Mouse (Mus musculus) CH12.LX (cell line): Measurements from ENCODE around the gene Cd34. TPM values are rescaled to one million over a fixed set of nuclear protein-coding genes. Genes with fewer than 3 reads are reported as not detected.

ENCODE experiments used
- DNase-seq: peaks from one replicate; pipeline ENCODE4 v3.0.0-alpha.2; 2013; ENCODE audit errors: extremely low read depth
- H3K27ac ChIP-seq: 2 replicates; pipeline ENCODE4 v1.5.1; 2012; ENCODE audit warnings: low read depth, mild to moderate bottlenecking, control low read depth, moderate library complexity; ENCODE audit not compliant: insufficient read depth
- H3K27me3 ChIP-seq: replicated peaks from 2 replicates; pipeline ENCODE3; 2012; ENCODE audit warnings: inconsistent platforms
- H3K36me3 ChIP-seq, 2 experiments: replicated peaks in 1 of 2; 2 replicates each; pipeline versions ENCODE3 to v1.6.1; 2012; ENCODE audit warnings: inconsistent platforms in 1 of 2, low read length in 1 of 2, mild to moderate bottlenecking in 1 of 2, mixed read lengths in 1 of 2, moderate library complexity in 1 of 2; ENCODE audit not compliant: control insufficient read depth in 1 of 2, insufficient read depth in 1 of 2
- H3K4me1 ChIP-seq, 2 experiments: 2 replicates each; pipeline ENCODE4 v1.6.1; 2012; ENCODE audit warnings: inconsistent platforms in 1 of 2, moderate library complexity in 1 of 2; ENCODE audit not compliant: insufficient read depth in 2 of 2, control insufficient read depth in 1 of 2
- H3K4me2 ChIP-seq: 2 replicates; pipeline ENCODE4 v1.6.1; 2012; ENCODE audit warnings: low read depth, mild to moderate bottlenecking, control low read depth; ENCODE audit not compliant: poor library complexity, insufficient read depth, severe bottlenecking
- H3K4me3 ChIP-seq, 3 experiments: fragments of 150-350 bp in 1 of 3; sonication (generic) in 1 of 3; replicated peaks in 1 of 3; 2 replicates each; pipeline versions ENCODE3 to v1.5.1; 2011 to 2012; ENCODE audit warnings: low read depth in 2 of 3, low read length in 2 of 3, mild to moderate bottlenecking in 2 of 3, moderate library complexity in 2 of 3, control low read depth in 1 of 3, improper control_type of control experiment in 1 of 3, inconsistent platforms in 1 of 3, mixed read lengths in 1 of 3; ENCODE audit not compliant: poor library complexity in 1 of 3
- H3K79me2 ChIP-seq: replicated peaks from 2 replicates; pipeline ENCODE4 v1.6.1; 2012; ENCODE audit warnings: mild to moderate bottlenecking, moderate library complexity; ENCODE audit not compliant: control insufficient read depth, poor library complexity, insufficient read depth, severe bottlenecking; ENCODE audit errors: extremely low read depth
- H3K9ac ChIP-seq: 2 replicates; pipeline ENCODE4 v1.6.1; 2012; ENCODE audit warnings: low read depth, mild to moderate bottlenecking, control low read depth, moderate library complexity; ENCODE audit not compliant: insufficient read depth
- H3K9me3 ChIP-seq: replicated peaks from 2 replicates; pipeline ENCODE3; 2012; ENCODE audit warnings: low read length, inconsistent platforms, mixed read lengths
- BHLHE40 ChIP-seq: IDR thresholded peaks from 2 replicates; pipeline ENCODE4 v1.6.1; 2011; ENCODE audit warnings: mild to moderate bottlenecking, low read depth, low read length, improper control_type of control experiment
- CHD1 ChIP-seq: IDR thresholded peaks from 2 replicates; pipeline ENCODE4 v1.6.1; 2012; ENCODE audit warnings: low read depth, low read length, improper control_type of control experiment, inconsistent platforms
- CHD2 ChIP-seq: IDR thresholded peaks from 2 replicates; pipeline ENCODE4 v1.6.1; 2011; ENCODE audit warnings: low read length, improper control_type of control experiment
- CTCF ChIP-seq, 2 experiments: IDR thresholded peaks in 1 of 2; conservative IDR thresholded peaks in 1 of 2; 2 replicates each; pipeline ENCODE4 v1.5.1; 2011 to 2012; ENCODE audit warnings: low read depth in 2 of 2, low read length in 2 of 2, improper control_type of control experiment in 1 of 2, inconsistent platforms in 1 of 2, mild to moderate bottlenecking in 1 of 2, moderate library complexity in 1 of 2
- EP300 ChIP-seq: IDR thresholded peaks from 2 replicates; pipeline ENCODE4 v1.6.1; 2011; ENCODE audit warnings: low read length, improper control_type of control experiment
- GABPA ChIP-seq: IDR thresholded peaks from 2 replicates; pipeline ENCODE4 v1.6.1; 2012; ENCODE audit warnings: low read depth, low read length, improper control_type of control experiment, inconsistent platforms; ENCODE audit not compliant: insufficient replicate concordance
- IRF4 ChIP-seq: IDR thresholded peaks from 2 replicates; pipeline ENCODE4 v1.6.1; 2014; ENCODE audit warnings: low read depth, mild to moderate bottlenecking, inconsistent platforms, low read length, improper control_type of control experiment
- JUN ChIP-seq: IDR thresholded peaks from 2 replicates; pipeline ENCODE4 v1.6.1; 2011; ENCODE audit warnings: low read depth, mild to moderate bottlenecking, low read length, improper control_type of control experiment, moderate library complexity; ENCODE audit not compliant: insufficient read depth
- KAT2A ChIP-seq: IDR thresholded peaks from 2 replicates; pipeline ENCODE4 v1.6.1; 2012; ENCODE audit warnings: low read length, improper control_type of control experiment, inconsistent platforms; ENCODE audit not compliant: insufficient replicate concordance
- MAZ ChIP-seq: IDR thresholded peaks from 2 replicates; pipeline ENCODE4 v1.6.1; 2012; ENCODE audit warnings: low read depth, mild to moderate bottlenecking, inconsistent platforms, low read length, improper control_type of control experiment, moderate library complexity
- MXI1 ChIP-seq: IDR thresholded peaks from 2 replicates; pipeline ENCODE4 v1.6.1; 2011; ENCODE audit warnings: mild to moderate bottlenecking, low read depth, low read length, improper control_type of control experiment
- PAX5 ChIP-seq: IDR thresholded peaks from 2 replicates; pipeline ENCODE4 v1.6.1; 2012; ENCODE audit warnings: low read length, inconsistent platforms, mixed read lengths
- POLR2A ChIP-seq: IDR thresholded peaks from 2 replicates; pipeline ENCODE4 v1.6.1; 2011; ENCODE audit warnings: low read depth, mild to moderate bottlenecking, improper control_type of control experiment, low read length
- POLR2AphosphoS2 ChIP-seq: IDR thresholded peaks from 2 replicates; pipeline ENCODE4 v1.6.1; 2011; ENCODE audit warnings: low read depth, low read length, improper control_type of control experiment
- SIN3A ChIP-seq: IDR thresholded peaks from 2 replicates; pipeline ENCODE4 v1.6.1; 2012; ENCODE audit warnings: low read length, improper control_type of control experiment, inconsistent platforms
- SMC3 ChIP-seq: IDR thresholded peaks from 2 replicates; pipeline ENCODE4 v1.6.1; 2011; ENCODE audit warnings: low read depth, low read length, improper control_type of control experiment
- TBP ChIP-seq: conservative IDR thresholded peaks from 2 replicates; pipeline ENCODE4 v1.6.1; 2011; ENCODE audit warnings: low read depth, low read length, improper control_type of control experiment
- UBTF ChIP-seq: IDR thresholded peaks from 2 replicates; pipeline ENCODE4 v1.6.1; 2012; ENCODE audit warnings: low read depth, mild to moderate bottlenecking, inconsistent platforms, low read length, improper control_type of control experiment, moderate library complexity
- USF2 ChIP-seq: conservative IDR thresholded peaks from 2 replicates; pipeline ENCODE4 v1.6.1; 2011; ENCODE audit warnings: low read depth, low read length, improper control_type of control experiment
- ZC3H11A ChIP-seq: IDR thresholded peaks from 2 replicates; pipeline ENCODE4 v1.6.1; 2012; ENCODE audit warnings: low read depth, mild to moderate bottlenecking, inconsistent platforms, low read length, improper control_type of control experiment
- ZMIZ1 ChIP-seq: IDR thresholded peaks from 2 replicates; pipeline ENCODE4 v1.6.1; 2012; ENCODE audit warnings: low read depth, mild to moderate bottlenecking, inconsistent platforms, low read length, improper control_type of control experiment
- ZNF384 ChIP-seq: IDR thresholded peaks from 2 replicates; pipeline ENCODE4 v1.6.1; 2012; ENCODE audit warnings: low read depth, low read length, improper control_type of control experiment, inconsistent platforms
- dilution Hi-C: fragments of 300-500 bp; cut with MboI; formaldehyde crosslinking; loops from 2 replicates; pipeline ENCODE4 v1.14.3; 2020; ENCODE audit warnings: low sequenced_read_pairs; ENCODE audit not compliant: extremely low pct_unique_long_range_greater_than_20kb, extremely low pct_ligation_motif_present
- in situ Hi-C: fragments of 300-500 bp; cut with MboI; formaldehyde crosslinking; loops from 3 replicates; pipeline ENCODE4 v1.14.3; 2019; ENCODE audit warnings: low sequenced_read_pairs, low pct_ligation_motif_present, low pct_unique_long_range_greater_than_20kb, mixed read lengths
- polyA plus RNA-seq: library from polyadenylated mRNA; unstranded; fragments of >175 nt; gene quantifications from 2 replicates; pipeline ENCODE4 v1.2.1, GENCODE M21; 2012; ENCODE audit warnings: low read depth; ENCODE audit not compliant: insufficient read length
- total RNA-seq, 2 experiments: library from RNA; depleted of rRNA; stranded (reverse); fragments of 300-350 nt in 1 of 2; fragments of >200 nt in 1 of 2; gene quantifications; 2 replicates each; pipeline ENCODE4 v1.2.3; 2012 to 2014

Cd34 gene
- total and polyA plus RNA-seq, 3 experiments: not detected

GRCm38 (mm10) chr1:194927887-194928286 is 10.7 kb upstream of the Cd34 start:
- Histone ChIP-seq H3K79me2 (no peaks in the 10 kb centered on the region), H3K36me3 (no peaks in the 10 kb centered on the region), H3K27ac (no peak overlapping the region), H3K27me3 (no peaks in the 10 kb centered on the region), H3K4me2 (no peak overlapping the region), H3K4me1 (no peaks in the 10 kb centered on the region), H3K9me3 (no peaks in the 10 kb centered on the region), H3K4me3 (no peak overlapping the region), H3K9ac (no peak overlapping the region)
- in situ Hi-C loops: no loop called here
- TF ChIP-seq IRF4 (no peak), CHD1 (no peak), POLR2A (no peak), CTCF (conservative IDR thresholded peaks at IDR 0.05 in 1 of 2, IDR thresholded peaks at IDR 0.05 in 1 of 2; ENCODE audit: low read depth in 2 of 2, low read length in 2 of 2) (no peak), KAT2A (no peak), MAZ (no peak), ZMIZ1 (no peak), MXI1 (no peak), PAX5 (no peak), BHLHE40 (no peak), ZNF384 (no peak), USF2 (no peak), SIN3A (no peak), JUN (no peak), EP300 (no peak), TBP (no peak), CHD2 (no peak), SMC3 (no peak), POLR2AphosphoS2 (no peak), ZC3H11A (no peak)
- dilution Hi-C loops: no loop called here
- DNase-seq: no peak

GRCm38 (mm10) chr1:194929275-194929971 is 9.2 kb upstream of the Cd34 start:
- no peak overlapping the region for H3K27ac ChIP-seq
- no peaks in the 10 kb centered on the region for H3K4me1 ChIP-seq
- no peaks in the 10 kb centered on the region for H3K36me3 ChIP-seq
- no peaks in the 10 kb centered on the region for H3K79me2 ChIP-seq
- no peak overlapping the region for H3K4me2 ChIP-seq
- no peak overlapping the region for H3K9ac ChIP-seq
- no peaks in the 10 kb centered on the region for H3K9me3 ChIP-seq
- dilution Hi-C loops (no loop called here), in situ Hi-C loops (no loop called here)
- TF ChIP-seq UBTF (no peak), GABPA (no peak)
- H3K27me3 ChIP-seq: no peaks in the 10 kb centered on the region
- DNase-seq: no peak
- H3K4me3 ChIP-seq: no peak overlapping the region
